Mouse (Mus musculus): Measurements from ENCODE around the gene Ltbr.

DNA sequence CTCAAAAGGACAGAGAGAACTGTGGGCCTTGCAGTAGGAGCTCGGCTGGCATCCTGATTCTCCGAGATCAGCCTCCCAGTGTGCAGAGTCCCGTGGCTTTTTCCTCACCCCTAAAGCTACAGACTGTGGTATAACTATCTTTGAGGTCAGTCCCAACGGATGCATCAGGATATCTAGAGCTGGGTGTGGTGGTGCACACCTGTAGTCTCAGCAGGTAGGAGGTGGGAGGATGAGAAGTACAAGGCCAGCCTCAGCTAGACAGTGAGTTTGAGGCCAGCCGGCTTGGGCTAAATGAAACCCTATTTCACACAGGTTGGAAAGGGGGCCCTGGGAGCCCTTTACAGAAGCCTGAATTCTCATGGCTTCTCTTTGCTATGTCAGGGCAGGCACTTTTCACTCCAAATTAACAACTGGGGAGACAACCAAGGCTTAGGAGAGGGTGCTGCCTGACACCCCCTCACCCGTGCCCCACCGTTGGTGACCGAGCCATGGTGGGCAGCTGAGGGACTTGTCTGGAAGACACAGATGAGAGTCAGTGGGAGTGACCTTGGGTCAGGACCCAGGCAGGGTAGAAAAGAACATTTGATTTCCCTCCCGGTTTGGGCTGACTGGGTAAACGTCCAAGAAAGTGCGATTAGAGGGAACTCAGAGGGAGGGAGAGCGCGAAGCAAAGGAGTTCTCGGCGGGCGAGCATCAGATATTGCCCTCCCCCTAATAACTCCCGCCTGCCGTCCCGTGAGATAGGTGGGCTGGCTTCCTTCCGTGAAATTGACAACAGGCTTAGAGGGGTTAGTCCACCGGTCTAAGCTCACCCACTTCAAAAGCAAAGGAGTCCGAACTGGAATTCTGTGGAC is 35.3 kb upstream of the Ltbr start, which contains the start of gene Tnfrsf1a:
- TF ChIP-seq ZNF384 (IDR thresholded peaks at IDR 0.05; ENCODE audit: low read depth, low read length) (no peak), CHD2 (IDR thresholded peaks at IDR 0.05; ENCODE audit: low read depth, low read length) (no peak), HCFC1 (IDR thresholded peaks at IDR 0.05; ENCODE audit: borderline replicate concordance, insufficient read depth, low read length) (no peak), MAFK (IDR thresholded peaks at IDR 0.05; ENCODE audit: insufficient read depth, low read depth, low read length) (no peak), ZC3H11A (IDR thresholded peaks at IDR 0.05; ENCODE audit: borderline replicate concordance, low read depth, low read length) (no peak)

All from ES-E14 (cell line).